Mouse (Mus musculus) neural tube, embryonic 14.5 days (tissue): ENCODE measurements at regions not wholly inside any gene's neighbourhood (a gene's known extent, or its start where the extent isn't known, plus 50 kb on each side); places are given as distances from the start of the nearest gene placed in this dataset.

Experiments
- ATAC-seq: fragments of 200-750 bp; cut with Nextera tagmentation; 2 replicates; pipeline ENCODE4 v1.8.0; 2017; ENCODE audit warnings: low read depth, mild to moderate bottlenecking, moderate TSS enrichment, moderate library complexity
- H3K27ac ChIP-seq: fragments of 300-500 bp; sonication (generic); 2 replicates; pipeline ENCODE4 v1.5.1; 2014; ENCODE audit warnings: low read depth, mild to moderate bottlenecking, control low read depth, low read length, moderate library complexity, mixed read lengths
- H3K27me3 ChIP-seq: fragments of 300-500 bp; sonication (generic); 2 replicates; pipeline ENCODE4 v1.6.1; 2014; ENCODE audit warnings: low read length; ENCODE audit not compliant: control insufficient read depth, insufficient read depth
- H3K36me3 ChIP-seq: fragments of 300-500 bp; sonication (generic); 2 replicates; pipeline ENCODE4 v1.6.1; 2014; ENCODE audit warnings: low read length, mixed read lengths; ENCODE audit not compliant: control insufficient read depth, insufficient read depth
- H3K4me1 ChIP-seq: fragments of 300-500 bp; sonication (generic); 2 replicates; pipeline ENCODE4 v1.6.1; 2014; ENCODE audit warnings: low read length; ENCODE audit not compliant: control insufficient read depth, insufficient read depth
- H3K4me2 ChIP-seq: fragments of 300-500 bp; sonication (generic); 2 replicates; pipeline ENCODE4 v1.6.1; 2014; ENCODE audit warnings: mild to moderate bottlenecking, low read depth, low read length, control low read depth
- H3K4me3 ChIP-seq: fragments of 300-500 bp; sonication (generic); 2 replicates; pipeline ENCODE4 v1.5.1; 2014; ENCODE audit warnings: low read depth, low read length, control low read depth, mixed read lengths
- H3K9ac ChIP-seq: fragments of 300-500 bp; sonication (generic); replicated peaks from 2 replicates; pipeline ENCODE4 v1.6.1; 2014; ENCODE audit warnings: low read depth, mild to moderate bottlenecking, control low read depth, low read length, mixed read lengths
- H3K9me3 ChIP-seq: fragments of 300-500 bp; sonication (generic); 2 replicates; pipeline ENCODE4 v1.6.1; 2016; ENCODE audit warnings: low read length; ENCODE audit not compliant: control insufficient read depth
- WGBS: fragments of 180-500 bp; shearing (Covaris S2); extraction: QIAGEN DNeasy Blood & Tissue Kit; methylation state at CpG from one replicate; pipeline ENCODE4 v1.1.7; 2014; 5-methylcytosine and 5-hydroxymethylcytosine counted together

- H3K4me2 ChIP-seq, result no peak overlapping the region
- no peaks in the 10 kb centered on the region for H3K9me3 ChIP-seq
- no peak overlapping the region for H3K9ac ChIP-seq
- 94% methylated on average over 4 of the region's 4 CpGs for WGBS
- no peaks in the 10 kb centered on the region for H3K4me1 ChIP-seq
- no peak overlapping the region for H3K27ac ChIP-seq
- no peaks in the 10 kb centered on the region for H3K36me3 ChIP-seq
- ATAC-seq, result no peak
- no peak overlapping the region for H3K4me3 ChIP-seq
- no peaks in the 10 kb centered on the region for H3K27me3 ChIP-seq
Observed at GRCm38 (mm10) chr9:61810456-61810855, 103.9 kb downstream of the Rplp1 start.

- Histone ChIP-seq H3K4me2 (no peak overlapping the region), H3K27ac (no peak overlapping the region), H3K4me3 (no peak overlapping the region), H3K36me3 (no peaks in the 10 kb centered on the region), H3K9me3 (no peaks in the 10 kb centered on the region), H3K27me3 (no peaks in the 10 kb centered on the region), H3K4me1 (no peaks in the 10 kb centered on the region), H3K9ac (no peak overlapping the region)
- WGBS, result 70% methylated on average over 12 of the region's 12 CpGs
- ATAC-seq, result no peak
Observed at GRCm38 (mm10) chr9:61808351-61809225, 105.8 kb downstream of the Rplp1 start.

- Histone ChIP-seq H3K4me3 (no peak overlapping the region), H3K9ac (no peak overlapping the region), H3K9me3 (no peaks in the 10 kb centered on the region), H3K27me3 (no peaks in the 10 kb centered on the region), H3K4me2 (no peak overlapping the region), H3K27ac (no peak overlapping the region), H3K4me1 (no peaks in the 10 kb centered on the region), H3K36me3 (no peaks in the 10 kb centered on the region)
- ATAC-seq, result no peak
- 88% methylated on average over 2 of the region's 2 CpGs for WGBS
Observed at GRCm38 (mm10) chr9:61805971-61806370, 108.4 kb downstream of the Rplp1 start.

- Histone ChIP-seq H3K4me3 (no peak overlapping the region), H3K9ac (no peak overlapping the region), H3K27me3 (no peaks in the 10 kb centered on the region), H3K9me3 (no peaks in the 10 kb centered on the region), H3K27ac (no peak overlapping the region), H3K4me2 (no peak overlapping the region), H3K36me3 (no peaks in the 10 kb centered on the region), H3K4me1 (no peaks in the 10 kb centered on the region)
- ATAC-seq, result no peak
- 38% methylated on average over 3 of the region's 3 CpGs for WGBS
Observed at GRCm38 (mm10) chr9:61803555-61803954, 110.8 kb downstream of the Rplp1 start.

GRCm38 (mm10) chr9:61802694-61803093 lies 111.6 kb downstream of the Rplp1 start:
- ATAC-seq, result no peak

GRCm38 (mm10) chr9:61799535-61799934 lies 114.8 kb downstream of the Rplp1 start:
- Histone ChIP-seq H3K4me1 (no peaks in the 10 kb centered on the region), H3K27me3 (no peaks in the 10 kb centered on the region), H3K4me3 (no peak overlapping the region), H3K36me3 (no peaks in the 10 kb centered on the region), H3K27ac (no peak overlapping the region), H3K9me3 (no peaks in the 10 kb centered on the region), H3K9ac (no peak overlapping the region), H3K4me2 (no peak overlapping the region)
- WGBS, result 74% methylated on average over 1 of the region's 1 CpGs
- no peak for ATAC-seq

More at GRCm38 (mm10) chr9:61802694-61803093, 111.6 kb downstream of the Rplp1 start:
- H3K27me3 ChIP-seq, result no peaks in the 10 kb centered on the region
- no peaks in the 10 kb centered on the region for H3K9me3 ChIP-seq
- H3K27ac ChIP-seq, result no peak overlapping the region
- no peak overlapping the region for H3K4me2 ChIP-seq
- H3K9ac ChIP-seq, result no peak overlapping the region
- 65% methylated on average over 5 of the region's 5 CpGs for WGBS
- H3K4me3 ChIP-seq, result no peak overlapping the region
- no peaks in the 10 kb centered on the region for H3K4me1 ChIP-seq
- H3K36me3 ChIP-seq, result no peaks in the 10 kb centered on the region

GRCm38 (mm10) chr9:61795910-61796309 lies 118.4 kb downstream of the Rplp1 start:
- ATAC-seq, result no peak
- H3K9ac ChIP-seq, result no peak overlapping the region
- H3K9me3 ChIP-seq, result no peaks in the 10 kb centered on the region
- no peaks in the 10 kb centered on the region for H3K27me3 ChIP-seq
- H3K4me1 ChIP-seq, result no peaks in the 10 kb centered on the region
- no peaks in the 10 kb centered on the region for H3K36me3 ChIP-seq
- H3K27ac ChIP-seq, result no peak overlapping the region
- no peak overlapping the region for H3K4me2 ChIP-seq
- WGBS, result 76% methylated on average over 5 of the region's 5 CpGs
- no peak overlapping the region for H3K4me3 ChIP-seq

GRCm38 (mm10) chr9:61791435-61792064 lies 122.8 kb downstream of the Rplp1 start:
- Histone ChIP-seq H3K36me3 (no peaks in the 10 kb centered on the region), H3K27ac (no peak overlapping the region), H3K4me1 (no peaks in the 10 kb centered on the region), H3K9ac (no peak overlapping the region), H3K27me3 (no peaks in the 10 kb centered on the region), H3K4me2 (no peak overlapping the region), H3K9me3 (no peaks in the 10 kb centered on the region), H3K4me3 (no peak overlapping the region)
- WGBS, result 65% methylated on average over 11 of the region's 11 CpGs
- ATAC-seq, result no peak

GRCm38 (mm10) chr9:61790849-61791248 lies 123.5 kb downstream of the Rplp1 start:
- H3K9ac ChIP-seq, result no peak overlapping the region
- H3K36me3 ChIP-seq, result no peaks in the 10 kb centered on the region
- H3K9me3 ChIP-seq, result no peaks in the 10 kb centered on the region
- H3K27ac ChIP-seq, result no peak overlapping the region
- no peaks in the 10 kb centered on the region for H3K27me3 ChIP-seq
- 90% methylated on average over 2 of the region's 2 CpGs for WGBS
- H3K4me3 ChIP-seq, result no peak overlapping the region
- no peak overlapping the region for H3K4me2 ChIP-seq
- no peak for ATAC-seq
- no peaks in the 10 kb centered on the region for H3K4me1 ChIP-seq
